Mouse (Mus musculus) olfactory bulb, adult 2 months (tissue): Measurements from ENCODE around the gene Rgl2.

Experiments used
- CTCF ChIP-seq: fragments of 200-500 bp; IDR thresholded peaks from 2 replicates; pipeline ENCODE4 v1.5.1; 2012; ENCODE audit warnings: low read depth, mild to moderate bottlenecking, low read length, moderate library complexity; ENCODE audit not compliant: insufficient read depth
- POLR2A ChIP-seq: fragments of 200-500 bp; IDR thresholded peaks from 2 replicates; pipeline ENCODE4 v1.6.1; 2012; ENCODE audit warnings: mild to moderate bottlenecking, low read depth, low read length, moderate library complexity; ENCODE audit not compliant: insufficient read depth

DNA sequence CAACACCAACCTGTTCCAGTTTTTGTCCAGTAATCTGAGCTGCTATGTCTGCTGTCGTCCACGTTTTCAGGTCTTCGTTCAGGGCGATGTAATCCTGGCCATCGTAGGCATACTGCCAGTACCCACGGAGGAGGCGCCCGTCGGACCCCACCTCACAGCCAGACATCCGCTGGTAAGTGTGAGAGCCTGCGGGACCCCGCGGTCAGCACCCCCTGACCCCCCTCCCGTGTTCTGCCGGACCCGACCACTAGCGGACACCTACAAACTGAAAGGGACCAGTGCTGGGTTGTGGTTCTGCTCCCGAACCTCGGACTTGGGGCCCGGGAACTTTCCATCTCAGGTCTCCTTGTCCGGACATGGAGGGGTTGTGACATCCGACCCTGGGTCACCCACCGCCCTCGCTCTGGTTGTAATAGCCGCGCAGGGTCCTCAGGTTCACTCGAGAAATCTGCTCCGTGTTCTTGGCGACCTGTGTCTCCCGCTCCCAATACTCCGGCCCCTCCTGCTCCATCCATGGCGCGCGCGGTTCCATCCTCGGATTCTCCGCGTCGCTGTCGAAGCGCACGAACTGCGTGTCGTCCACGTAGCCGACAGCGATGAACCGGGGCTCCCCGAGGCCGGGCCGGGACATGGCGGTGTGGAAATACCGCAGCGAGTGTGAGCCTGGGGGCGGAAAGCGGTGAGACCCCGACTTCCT is 48.7 kb downstream of the Rgl2 start:
- TF ChIP-seq CTCF = no peak
- TF ChIP-seq POLR2A = no peak
